Mouse (Mus musculus) bone marrow macrophage, adult 2 months (primary cell): Measurements from ENCODE around the gene Hoga1. TPM values are rescaled to one million over a fixed set of nuclear protein-coding genes. Genes with fewer than 3 reads are reported as not detected.

Experiments
- H3K27ac ChIP-seq: 2 replicates; pipeline ENCODE4 v1.5.1; 2012; ENCODE audit warnings: low read depth, low read length; ENCODE audit not compliant: insufficient read depth
- H3K4me1 ChIP-seq: 2 replicates; pipeline ENCODE4 v1.6.1; 2012; ENCODE audit warnings: low read length; ENCODE audit not compliant: control insufficient read depth, insufficient read depth
- H3K4me3 ChIP-seq: 2 replicates; pipeline ENCODE4 v1.5.1; 2012; ENCODE audit warnings: mild to moderate bottlenecking, low read length, moderate library complexity; ENCODE audit not compliant: insufficient read depth
- CTCF ChIP-seq: IDR thresholded peaks from 2 replicates; pipeline ENCODE4 v1.5.1; 2012; ENCODE audit warnings: low read depth, mild to moderate bottlenecking, low read length, moderate library complexity
- POLR2A ChIP-seq: IDR thresholded peaks from 2 replicates; pipeline ENCODE4 v1.6.1; 2012; ENCODE audit warnings: mild to moderate bottlenecking, low read depth, low read length, borderline replicate concordance
- polyA plus RNA-seq: library from polyadenylated mRNA; stranded (reverse); fragments of >200 nt; gene quantifications from 2 replicates; pipeline ENCODE4 v1.2.4, GENCODE M21; 2012; ENCODE audit not compliant: missing spikeins, insufficient read depth, insufficient read length

The Hoga1 gene
- polyA plus RNA-seq, 1 experiment: 2.3 TPM

DNA sequence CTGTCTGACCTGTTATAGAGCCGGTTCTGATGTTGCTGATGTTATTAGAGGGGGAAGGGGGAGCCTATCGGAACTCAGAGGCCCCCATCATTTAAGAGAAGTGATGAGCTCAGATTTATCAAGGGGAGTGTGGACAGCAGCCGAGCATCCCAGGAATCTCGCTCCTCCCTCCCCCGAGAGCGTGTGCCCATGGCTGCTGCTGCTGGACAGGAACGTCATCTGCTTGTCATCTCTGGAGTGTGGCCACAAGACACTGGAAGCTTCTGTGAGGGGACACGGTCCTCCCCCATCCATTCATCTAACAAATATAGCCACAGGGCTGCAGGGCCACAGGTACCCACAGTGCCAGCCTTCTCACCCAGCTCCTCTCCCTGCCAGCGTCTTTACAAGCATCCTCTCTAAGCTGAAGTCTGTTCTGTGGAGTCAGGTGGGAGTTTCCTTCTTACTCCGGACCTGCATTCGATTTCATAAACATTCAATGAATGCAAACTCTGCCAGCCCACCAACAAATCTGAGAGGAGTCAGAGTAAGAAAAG lies 8.2 kb upstream of the Hoga1 start:
- no peak overlapping the region for H3K4me3 ChIP-seq
- H3K4me1 ChIP-seq: peaks cover 12% of the 10 kb centered on the region
- TF ChIP-seq POLR2A (no peak), CTCF (no peak)
- no peak overlapping the region for H3K27ac ChIP-seq

DNA sequence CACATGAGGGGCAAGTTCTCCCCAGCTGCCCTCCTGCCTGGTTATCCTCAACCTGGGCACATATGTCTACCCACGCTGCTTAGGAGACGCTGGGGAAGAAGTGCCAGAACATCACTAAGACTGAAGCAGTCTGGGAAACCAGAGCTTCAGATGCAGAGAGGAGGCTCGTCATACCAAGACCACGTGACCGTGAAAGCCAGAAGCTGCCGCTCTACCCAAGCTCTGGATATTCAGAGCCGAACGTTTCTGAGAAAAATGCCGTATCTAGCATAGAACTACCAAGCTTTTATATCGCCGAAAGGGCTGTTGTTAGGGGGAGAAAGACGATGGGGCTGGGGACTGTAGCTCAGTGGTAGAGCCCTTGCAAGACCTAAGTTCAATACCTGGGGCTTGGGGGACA lies 7.1 kb upstream of the Hoga1 start:
- TF ChIP-seq POLR2A (no peak), CTCF (no peak)
- no peak overlapping the region for H3K4me3 ChIP-seq

DNA sequence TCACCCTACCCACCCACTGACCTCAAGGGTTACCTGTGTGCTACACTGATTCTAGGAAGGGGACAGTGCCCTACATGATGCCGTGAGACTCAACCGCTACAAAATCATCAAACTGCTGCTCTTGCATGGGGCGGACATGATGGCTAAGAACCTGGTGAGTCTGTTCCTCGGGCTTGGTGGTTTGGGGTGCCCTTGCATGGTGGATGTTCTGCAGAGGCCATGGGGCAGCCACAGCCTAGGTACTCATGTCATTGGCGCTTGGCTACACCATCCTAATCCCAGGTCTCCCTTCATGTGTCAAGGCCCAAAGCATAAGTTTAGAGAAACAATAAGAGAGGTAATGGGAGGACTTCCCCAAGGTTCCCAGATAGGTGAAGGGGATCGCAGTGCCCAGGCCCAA lies 1.4 kb upstream of the Hoga1 start:
- Histone ChIP-seq H3K4me3 (no peak overlapping the region), H3K27ac (no peak overlapping the region), H3K4me1 (no peaks in the 10 kb centered on the region)
- TF ChIP-seq POLR2A: no peak
- no peak for TF ChIP-seq CTCF

More for the DNA sequence above, 7.1 kb upstream of the Hoga1 start:
- Histone ChIP-seq H3K27ac (no peak overlapping the region), H3K4me1 (peaks cover 12% of the 10 kb centered on the region)

DNA sequence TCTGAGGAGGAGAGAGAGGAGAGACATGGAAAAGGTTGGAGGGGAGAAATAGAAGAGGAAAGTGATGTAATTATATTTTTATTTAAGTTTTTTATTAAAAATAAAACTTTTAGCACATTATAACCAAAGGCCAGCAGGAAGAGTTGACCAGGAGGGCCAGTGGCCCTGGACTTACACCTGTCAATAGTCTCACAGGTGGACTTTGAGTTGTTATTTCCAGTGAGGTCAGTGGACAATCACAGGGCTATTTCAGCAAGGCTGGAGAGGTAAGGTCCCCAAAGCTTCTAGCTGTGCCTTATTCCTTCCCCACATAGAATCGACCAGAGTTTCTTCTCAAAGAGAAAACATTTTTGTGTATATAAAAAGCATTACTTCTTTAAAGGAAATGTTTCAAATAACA lies 4.8 kb downstream of the Hoga1 start:
- no peak for TF ChIP-seq CTCF
- TF ChIP-seq POLR2A: no peak
- Histone ChIP-seq H3K4me3 (no peak overlapping the region), H3K4me1 (peaks cover 10% of the 10 kb centered on the region), H3K27ac (no peak overlapping the region)

DNA sequence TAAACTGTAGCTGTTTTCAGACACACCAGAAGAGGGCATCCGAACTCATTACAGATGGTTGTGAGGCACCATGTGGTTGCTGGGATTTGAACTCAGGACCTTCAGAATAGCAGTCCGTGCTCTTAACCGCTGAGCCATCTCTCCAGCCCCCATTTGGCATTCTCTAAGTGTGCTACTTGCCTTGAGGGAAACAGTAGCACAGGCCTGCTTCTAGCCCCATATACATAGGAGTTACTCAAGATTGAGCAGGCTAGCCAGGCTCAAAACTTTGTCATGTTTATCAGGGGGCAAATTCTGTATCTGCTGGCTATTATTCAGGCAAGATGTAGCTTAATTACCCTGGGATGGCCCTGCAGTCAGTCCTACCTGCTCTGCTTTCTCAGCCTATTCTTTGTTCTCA lies 5.9 kb downstream of the Hoga1 start:
- Histone ChIP-seq H3K27ac (no peak overlapping the region), H3K4me1 (peaks cover 10% of the 10 kb centered on the region), H3K4me3 (no peak overlapping the region)
- TF ChIP-seq CTCF (no peak), POLR2A (no peak)

DNA sequence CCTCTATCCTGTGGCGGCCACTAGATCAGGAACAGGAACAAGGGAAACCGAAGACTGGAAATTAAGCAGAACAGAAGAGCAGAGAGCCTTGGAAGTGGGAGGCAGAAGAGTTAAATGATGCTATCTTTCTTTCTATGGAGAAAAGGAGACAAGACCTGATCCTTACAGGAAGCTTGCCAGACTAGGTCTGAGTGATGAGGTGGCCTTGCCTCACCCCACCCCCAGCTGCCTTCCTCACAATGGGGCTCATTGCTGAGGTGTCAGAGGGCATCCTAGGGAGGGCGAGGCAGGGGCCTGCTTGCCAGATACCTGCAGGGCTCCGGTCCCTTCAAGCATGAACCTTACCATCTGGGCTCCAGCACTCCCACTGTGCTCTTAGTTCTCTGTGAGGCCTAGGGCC lies 6.5 kb downstream of the Hoga1 start, which contains the start of gene 4933411K16Rik:
Gene 4933411K16Rik, plus strand, starts transcription at position 301 of the 400 bp plus-strand sequence.
- H3K27ac ChIP-seq: no peak within 1 kb of the TSS
- no peak for TF ChIP-seq POLR2A
- no peak for TF ChIP-seq CTCF
- H3K4me3 ChIP-seq: no peak within 1 kb of the TSS
- H3K4me1 ChIP-seq: peaks cover 10% of the 10 kb centered on the region

DNA sequence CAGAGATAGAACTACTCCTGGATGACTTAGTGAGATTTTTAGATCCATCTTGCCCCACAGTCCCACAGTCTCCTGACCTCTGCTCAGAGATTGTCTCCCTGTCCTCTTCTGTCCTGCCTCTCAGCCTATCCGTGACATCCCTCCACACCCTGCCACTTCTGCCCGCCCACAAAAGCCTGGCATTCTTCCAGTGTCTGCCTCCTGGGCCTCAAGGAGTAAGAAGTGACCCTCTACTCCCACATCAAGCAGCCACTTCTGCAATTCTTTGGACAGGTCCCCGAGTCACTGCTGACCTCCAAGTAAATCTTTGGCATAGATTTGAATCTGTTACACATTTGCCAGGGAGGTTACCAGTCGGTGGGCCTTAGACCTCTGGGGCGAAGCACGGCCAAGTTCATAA lies 8.8 kb downstream of the Hoga1 start:
- peaks cover 10% of the 10 kb centered on the region for H3K4me1 ChIP-seq
- TF ChIP-seq POLR2A: no peak
- no peak for TF ChIP-seq CTCF
- H3K27ac ChIP-seq: no peak overlapping the region
- no peak overlapping the region for H3K4me3 ChIP-seq

DNA sequence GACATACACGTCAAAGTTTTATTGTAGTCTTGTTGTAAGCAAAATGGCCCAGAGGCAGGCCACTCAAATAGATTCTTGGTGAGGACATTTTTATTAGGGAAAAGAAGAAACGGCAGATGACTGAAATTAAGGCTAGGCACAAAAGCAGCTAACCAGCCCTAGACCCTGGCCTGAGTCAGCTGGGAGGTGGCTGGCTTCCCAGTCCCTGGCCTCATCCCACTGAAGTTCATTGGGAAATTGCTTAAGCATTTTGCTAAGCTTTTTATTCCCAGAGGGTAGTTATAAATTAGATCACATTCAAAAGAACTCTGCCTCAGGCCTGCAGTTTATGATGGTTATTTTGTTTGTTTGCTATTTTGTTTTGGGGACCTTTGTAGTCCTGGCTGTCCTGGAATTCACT lies 10.5 kb downstream of the Hoga1 start:
- Histone ChIP-seq H3K4me1 (peaks cover 10% of the 10 kb centered on the region), H3K4me3 (no peak overlapping the region), H3K27ac (no peak overlapping the region)
- TF ChIP-seq CTCF: no peak
- no peak for TF ChIP-seq POLR2A

DNA sequence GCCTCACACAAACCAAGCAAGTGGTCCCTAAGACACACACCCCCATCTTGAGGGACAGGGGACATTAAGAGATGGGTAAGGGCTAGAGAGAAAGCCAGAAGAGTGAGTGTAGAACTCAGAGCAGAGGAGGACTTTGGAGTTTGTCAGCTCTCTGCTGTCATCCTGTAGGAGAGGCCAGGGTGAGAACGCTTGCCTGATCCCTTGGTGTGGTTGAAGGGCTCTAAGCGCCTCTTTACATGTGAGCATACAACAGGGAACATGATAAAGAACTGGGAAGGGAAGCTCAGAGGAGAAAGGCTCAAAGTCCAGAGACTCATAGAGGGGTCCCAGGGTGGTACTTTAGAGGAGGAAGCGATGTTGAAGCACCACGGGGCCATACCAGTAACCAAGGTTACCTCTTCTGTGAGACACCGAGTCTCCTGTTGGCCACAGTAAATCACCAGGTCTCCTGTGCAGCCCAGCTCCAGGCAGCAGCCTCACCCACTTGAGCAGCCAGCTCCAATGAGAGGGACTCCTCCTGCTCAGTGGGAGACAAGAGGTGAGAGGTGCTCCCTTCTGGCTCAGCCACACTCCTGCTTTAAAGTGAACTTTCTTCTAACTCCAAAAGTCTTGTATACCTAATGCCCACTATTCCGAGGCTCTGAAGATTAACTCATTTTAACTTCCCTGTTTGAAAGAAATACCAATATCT lies 11.5 kb downstream of the Hoga1 start:
- Histone ChIP-seq H3K4me1 (peaks cover 10% of the 10 kb centered on the region), H3K27ac (no peak overlapping the region)

DNA sequence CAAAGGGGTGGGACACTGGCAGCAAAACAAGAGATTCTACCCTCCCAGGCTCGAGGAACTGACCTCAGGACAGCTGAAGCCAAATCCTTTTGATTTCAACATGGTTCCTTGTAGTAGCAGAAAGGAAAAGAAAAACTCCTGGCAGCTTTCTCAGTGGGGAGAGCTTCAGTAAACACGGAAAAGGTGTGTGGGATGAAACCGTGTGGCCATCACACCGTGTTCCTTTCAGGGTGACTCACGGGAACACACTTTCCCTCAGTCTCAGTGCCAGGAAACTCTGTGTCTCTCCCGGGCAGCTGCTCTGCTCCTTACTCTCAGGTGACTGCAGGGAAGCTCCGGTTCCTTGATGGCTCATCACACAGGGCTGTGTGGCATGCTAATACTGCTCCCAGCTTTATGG lies 13.0 kb downstream of the Hoga1 start:
- no peak overlapping the region for H3K27ac ChIP-seq
- no peak for TF ChIP-seq POLR2A
- no peak for TF ChIP-seq CTCF
- no peak overlapping the region for H3K4me3 ChIP-seq
- peaks cover 14% of the 10 kb centered on the region for H3K4me1 ChIP-seq

More for the DNA sequence above, 11.5 kb downstream of the Hoga1 start:
- no peak overlapping the region for H3K4me3 ChIP-seq
- TF ChIP-seq POLR2A (no peak), CTCF (no peak)
